Mouse (Mus musculus): ENCODE data around the gene Olfr273.
"Not testable (repeated sequence)": the region's sequence is repeated elsewhere in the genome, so short reads cannot be mapped to it uniquely, and the experiment has no call there.

The Olfr273 gene

GRCm38 (mm10) chr4:52859136-52859535 is at the start of gene Olfr273:
TSS of gene Olfr273 (minus strand) at chr4:52859236.
- no peak for DNase-seq (ENCODE audit: low spot score)

GRCm38 (mm10) chr4:52864156-52864555 is 5.1 kb upstream of the Olfr273 start:
- DNase-seq (ENCODE audit: low spot score), result no peak

- DNase-seq (ENCODE audit: low spot score), result no peak
Observed at GRCm38 (mm10) chr4:52849672-52850071, 9.4 kb downstream of the Olfr273 start.

- no peak for DNase-seq (ENCODE audit: low spot score)
Observed at GRCm38 (mm10) chr4:52849039-52849635, 9.9 kb downstream of the Olfr273 start.

- not testable (repeated sequence) for DNase-seq (ENCODE audit: low spot score)
Observed at GRCm38 (mm10) chr4:52845411-52845810, 13.6 kb downstream of the Olfr273 start.

- DNase-seq (ENCODE audit: low spot score), result no peak
Observed at GRCm38 (mm10) chr4:52821375-52821774, 37.7 kb downstream of the Olfr273 start.

GRCm38 (mm10) chr4:52814304-52814703 is 44.7 kb downstream of the Olfr273 start, which contains the start of gene Olfr275:
TSS of gene Olfr275 (plus strand) at chr4:52814604.
- DNase-seq (ENCODE audit: low spot score), result no peak

GRCm38 (mm10) chr4:52811871-52812270 is 47.2 kb downstream of the Olfr273 start:
- no peak for DNase-seq (ENCODE audit: low spot score)
